Mouse (Mus musculus): ENCODE measurements around the gene Uhrf2. TPM values are rescaled to one million over a fixed set of nuclear protein-coding genes. Genes with fewer than 3 reads are reported as not detected.

Gene Uhrf2
- total and polyA plus RNA-seq, 3 experiments, result 29.0 to 71.4 (median 34.0) TPM

DNA sequence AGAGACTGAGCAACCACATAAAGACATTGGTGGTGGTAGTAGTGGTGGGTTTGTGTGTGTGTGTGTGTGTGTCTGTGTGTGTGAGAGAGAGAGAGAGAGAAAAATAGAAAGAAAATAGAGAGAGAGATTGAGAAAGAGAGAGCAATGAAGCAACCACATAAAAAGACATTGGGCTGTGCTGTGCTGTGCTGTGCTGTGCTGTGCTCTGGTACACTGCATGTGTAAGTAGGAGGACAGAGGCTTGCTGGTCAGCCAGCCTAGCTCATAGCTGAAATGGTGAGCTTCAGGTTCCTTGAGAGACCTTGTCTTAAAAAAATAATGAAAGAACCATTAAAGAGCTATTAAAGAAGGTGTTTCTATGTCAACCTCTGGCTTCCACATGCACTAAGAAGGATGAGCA is 78.3 kb downstream of the Uhrf2 start:
- in situ Hi-C loops (cut with MboI; ENCODE audit: low pct_ligation_motif_present, low pct_unique_long_range_greater_than_20kb, low sequenced_read_pairs) (no loop called here), dilution Hi-C loops (cut with MboI; ENCODE audit: extremely low pct_ligation_motif_present, extremely low pct_unique_long_range_greater_than_20kb, low sequenced_read_pairs) (no loop called here)
- DNase-seq (ENCODE audit: extremely low read depth), result no peak
- no peaks in the 10 kb centered on the region for H3K9me3 ChIP-seq (replicated peaks; ENCODE audit: low read length)
- peaks cover 6 to 8% of the 10 kb centered on the region in 2 experiments; a peak in 3 of 4 replicates for H3K4me1 ChIP-seq (ENCODE audit: control insufficient read depth in 1 of 2, insufficient read depth in 2 of 2)
- no peaks in the 10 kb centered on the region for H3K79me2 ChIP-seq (replicated peaks; ENCODE audit: control insufficient read depth, extremely low read depth, insufficient read depth, poor library complexity, severe bottlenecking)
- no peak overlapping the region for H3K4me3 ChIP-seq (replicated peaks in 1 of 3; ENCODE audit: low read depth in 2 of 3, low read length in 2 of 3, poor library complexity in 1 of 3)
- H3K27ac ChIP-seq (ENCODE audit: insufficient read depth, low read depth), result no peak overlapping the region
- no peaks in the 10 kb centered on the region for H3K36me3 ChIP-seq (replicated peaks in 1 of 2; ENCODE audit: control insufficient read depth in 1 of 2, insufficient read depth in 1 of 2, low read length in 1 of 2)
- H3K9ac ChIP-seq (ENCODE audit: insufficient read depth, low read depth), result no peak overlapping the region
- H3K4me2 ChIP-seq (ENCODE audit: insufficient read depth, low read depth, poor library complexity, severe bottlenecking), result no peak overlapping the region
- TF ChIP-seq SMC3 (IDR thresholded peaks at IDR 0.05; ENCODE audit: low read depth, low read length) (no peak), ETS1 (conservative IDR thresholded peaks at IDR 0.05; ENCODE audit: low read depth, low read length) (no peak), SIN3A (IDR thresholded peaks at IDR 0.05; ENCODE audit: low read length) (no peak), HCFC1 (IDR thresholded peaks at IDR 0.05; ENCODE audit: low read depth, low read length) (no peak), MXI1 (IDR thresholded peaks at IDR 0.05; ENCODE audit: low read depth, low read length) (no peak), TBP (conservative IDR thresholded peaks at IDR 0.05; ENCODE audit: low read depth, low read length) (no peak), USF2 (conservative IDR thresholded peaks at IDR 0.05; ENCODE audit: low read depth, low read length) (no peak), ELF1 (IDR thresholded peaks at IDR 0.05; ENCODE audit: low read depth, low read length) (no peak), USF1 (IDR thresholded peaks at IDR 0.05; ENCODE audit: low read depth, low read length) (no peak), RAD21 (IDR thresholded peaks at IDR 0.05; ENCODE audit: low read depth, low read length) (no peak), ZC3H11A (IDR thresholded peaks at IDR 0.05; ENCODE audit: low read depth, low read length) (no peak), ZMIZ1 (IDR thresholded peaks at IDR 0.05; ENCODE audit: low read depth, low read length) (no peak), IRF4 (IDR thresholded peaks at IDR 0.05; ENCODE audit: low read depth, low read length) (no peak)
- H3K27me3 ChIP-seq (replicated peaks), result no peaks in the 10 kb centered on the region

DNA sequence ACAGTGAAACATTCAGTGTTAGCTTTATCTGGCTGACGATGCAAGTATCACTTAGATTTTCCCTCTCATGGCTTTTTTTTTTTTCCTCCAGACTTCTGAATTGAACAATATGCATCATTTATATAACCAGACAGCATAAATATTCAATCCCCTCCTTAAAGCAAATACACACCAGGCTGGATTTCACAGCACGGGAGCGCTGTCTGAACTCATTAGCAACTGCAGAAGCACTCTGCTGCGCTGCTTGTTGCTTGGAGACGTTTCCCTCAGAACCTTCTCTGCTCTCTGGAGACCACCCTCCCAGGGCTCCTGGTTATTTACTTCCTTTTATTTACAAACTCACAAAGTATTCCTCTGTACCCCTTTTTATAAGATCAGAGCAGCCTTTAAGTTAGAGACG is 78.8 kb downstream of the Uhrf2 start:
- in situ Hi-C loops (cut with MboI; ENCODE audit: low pct_ligation_motif_present, low pct_unique_long_range_greater_than_20kb, low sequenced_read_pairs), result no loop called here
- no peak overlapping the region for H3K4me2 ChIP-seq (ENCODE audit: insufficient read depth, low read depth, poor library complexity, severe bottlenecking)
- H3K4me3 ChIP-seq (replicated peaks in 1 of 3; ENCODE audit: low read depth in 2 of 3, low read length in 2 of 3, poor library complexity in 1 of 3), result no peak overlapping the region
- peaks cover 8 to 11% of the 10 kb centered on the region in 2 experiments; a peak in 3 of 4 replicates for H3K4me1 ChIP-seq (ENCODE audit: control insufficient read depth in 1 of 2, insufficient read depth in 2 of 2)
- dilution Hi-C loops (cut with MboI; ENCODE audit: extremely low pct_ligation_motif_present, extremely low pct_unique_long_range_greater_than_20kb, low sequenced_read_pairs), result no loop called here
- TF ChIP-seq ZKSCAN1 (IDR thresholded peaks at IDR 0.05; ENCODE audit: borderline replicate concordance, low read depth, low read length), result no peak
- DNase-seq (ENCODE audit: extremely low read depth), result no peak
- H3K27ac ChIP-seq (ENCODE audit: insufficient read depth, low read depth), result no peak overlapping the region
- no peak overlapping the region for H3K9ac ChIP-seq (ENCODE audit: insufficient read depth, low read depth)
- no peaks in the 10 kb centered on the region for H3K9me3 ChIP-seq (replicated peaks; ENCODE audit: low read length)
- H3K27me3 ChIP-seq (replicated peaks), result no peaks in the 10 kb centered on the region
- H3K36me3 ChIP-seq (replicated peaks in 1 of 2; ENCODE audit: control insufficient read depth in 1 of 2, insufficient read depth in 1 of 2, low read length in 1 of 2), result no peaks in the 10 kb centered on the region
- no peaks in the 10 kb centered on the region for H3K79me2 ChIP-seq (replicated peaks; ENCODE audit: control insufficient read depth, extremely low read depth, insufficient read depth, poor library complexity, severe bottlenecking)

- Histone ChIP-seq H3K27ac (ENCODE audit: insufficient read depth, low read depth) (no peak overlapping the region), H3K9ac (ENCODE audit: insufficient read depth, low read depth) (no peak overlapping the region), H3K9me3 (replicated peaks; ENCODE audit: low read length) (no peaks in the 10 kb centered on the region), H3K79me2 (replicated peaks; ENCODE audit: control insufficient read depth, extremely low read depth, insufficient read depth, poor library complexity, severe bottlenecking) (no peaks in the 10 kb centered on the region), H3K4me3 (replicated peaks in 1 of 3; ENCODE audit: low read depth in 2 of 3, low read length in 2 of 3, poor library complexity in 1 of 3) (no peak overlapping the region), H3K4me2 (ENCODE audit: insufficient read depth, low read depth, poor library complexity, severe bottlenecking) (no peak overlapping the region), H3K36me3 (replicated peaks in 1 of 2; ENCODE audit: control insufficient read depth in 1 of 2, insufficient read depth in 1 of 2, low read length in 1 of 2) (no peaks in the 10 kb centered on the region), H3K27me3 (replicated peaks) (no peaks in the 10 kb centered on the region), H3K4me1 (ENCODE audit: control insufficient read depth in 1 of 2, insufficient read depth in 2 of 2) (peaks cover 8 to 12% of the 10 kb centered on the region in 2 experiments; a peak in 3 of 4 replicates)
- TF ChIP-seq ZNF384 (IDR thresholded peaks at IDR 0.05; ENCODE audit: low read depth, low read length), result no peak
- no peak for TF ChIP-seq NRF1 (IDR thresholded peaks at IDR 0.05; ENCODE audit: low read depth, low read length)
- no peak for TF ChIP-seq BHLHE40 (IDR thresholded peaks at IDR 0.05; ENCODE audit: low read depth, low read length)
- in situ Hi-C loops (cut with MboI; ENCODE audit: low pct_ligation_motif_present, low pct_unique_long_range_greater_than_20kb, low sequenced_read_pairs), result loop anchor here (10.0 kb wide), 2 partner anchors 77 to 437 kb away; partner anchors contain the start of gene Uhrf2
- dilution Hi-C loops (cut with MboI; ENCODE audit: extremely low pct_ligation_motif_present, extremely low pct_unique_long_range_greater_than_20kb, low sequenced_read_pairs), result no loop called here
- no peak for DNase-seq (ENCODE audit: extremely low read depth)
These were observed 81.1 kb downstream of the Uhrf2 start for GRCm38 (mm10) chr19:30111421-30111820.
